Mouse (Mus musculus) megakaryocyte, embryonic 14.5 days (primary cell): ENCODE measurements around the gene Ift172. TPM values are rescaled to one million over a fixed set of nuclear protein-coding genes. Genes with fewer than 3 reads are reported as not detected.
A peak's percentile ranks its signal among the peaks of the same experiment; 100 is the strongest.

Experiments used
- H3K27me3 ChIP-seq: replicated peaks from 2 replicates; pipeline ENCODE3; 2012; ENCODE audit warnings: inconsistent platforms
- H3K36me3 ChIP-seq: replicated peaks from 2 replicates; pipeline ENCODE3; 2012; ENCODE audit warnings: low read length, inconsistent platforms, mixed read lengths
- H3K4me1 ChIP-seq: 2 replicates; pipeline ENCODE4 v1.6.1; 2012; ENCODE audit warnings: inconsistent platforms
- H3K4me3 ChIP-seq: replicated peaks from 2 replicates; pipeline ENCODE3; 2012; ENCODE audit warnings: moderate library complexity, mild to moderate bottlenecking, inconsistent platforms
- H3K9me3 ChIP-seq: 2 replicates; pipeline ENCODE4 v1.6.1; 2012; ENCODE audit warnings: inconsistent platforms
- FLI1 ChIP-seq: IDR thresholded peaks from 2 replicates; pipeline ENCODE4 v1.6.1; 2012; ENCODE audit warnings: low read length, inconsistent platforms, mixed read lengths
- GATA1 ChIP-seq: IDR thresholded peaks from 3 replicates; pipeline ENCODE4 v1.6.1; 2012; ENCODE audit warnings: mixed read lengths, low read length, inconsistent platforms, borderline replicate concordance
- polyA plus RNA-seq: library from polyadenylated mRNA; stranded (reverse); fragments of >175 nt; gene quantifications from 2 replicates; pipeline ENCODE4 v1.2.3, GENCODE M21; 2012; ENCODE audit warnings: low replicate concordance; ENCODE audit not compliant: insufficient read depth

Gene Ift172
- polyA plus RNA-seq, 1 experiment = 19.3 TPM

GRCm38 (mm10) chr5:31267686-31268085 is 23.2 kb downstream of the Ift172 start:
- no peak for TF ChIP-seq FLI1
- TF ChIP-seq GATA1 = no peak
- H3K27me3 ChIP-seq = peaks cover 13% of the 10 kb centered on the region
- H3K4me3 ChIP-seq = no peak overlapping the region
- H3K9me3 ChIP-seq = peaks cover 7% of the 10 kb centered on the region
- H3K4me1 ChIP-seq = peaks cover 30% of the 10 kb centered on the region
- H3K36me3 ChIP-seq = peaks cover 85% of the 10 kb centered on the region

- Histone ChIP-seq H3K4me3 (peak overlapping the region; percentile 48), H3K4me1 (peaks cover 30% of the 10 kb centered on the region), H3K27me3 (peaks cover 19% of the 10 kb centered on the region), H3K9me3 (peaks cover 7% of the 10 kb centered on the region), H3K36me3 (peaks cover 89% of the 10 kb centered on the region)
- TF ChIP-seq FLI1 (no peak), GATA1 (no peak)
Measured at GRCm38 (mm10) chr5:31266101-31266500, 24.8 kb downstream of the Ift172 start.

GRCm38 (mm10) chr5:31257616-31258015 is 33.3 kb downstream of the Ift172 start:
- TF ChIP-seq GATA1 (no peak), FLI1 (no peak)
- no peak overlapping the region for H3K4me3 ChIP-seq
- no peaks in the 10 kb centered on the region for H3K9me3 ChIP-seq
- H3K36me3 ChIP-seq = peaks cover 93% of the 10 kb centered on the region
- peaks cover 45% of the 10 kb centered on the region for H3K4me1 ChIP-seq
- H3K27me3 ChIP-seq = peaks cover 6% of the 10 kb centered on the region

DNA sequence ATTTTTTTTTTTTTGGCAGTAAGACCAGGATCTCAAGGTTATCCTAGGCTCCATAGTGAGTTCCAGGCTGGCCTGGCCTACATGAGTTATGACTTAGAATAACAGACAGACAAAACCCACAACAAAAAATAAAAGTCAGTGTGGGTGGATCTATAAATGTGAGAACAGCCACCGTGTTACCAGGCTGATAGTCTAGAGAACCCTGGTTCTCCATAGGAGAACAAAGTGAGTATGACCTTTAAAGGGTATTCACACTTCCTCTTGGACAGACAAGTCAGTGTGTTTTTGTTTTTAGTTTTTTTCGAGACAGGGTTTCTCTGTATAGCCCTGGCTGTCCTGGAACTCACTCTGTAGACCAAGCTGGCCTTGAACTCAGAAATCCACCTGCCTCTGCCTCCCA is 34.9 kb downstream of the Ift172 start:
- Histone ChIP-seq H3K9me3 (no peaks in the 10 kb centered on the region), H3K4me1 (peaks cover 50% of the 10 kb centered on the region), H3K4me3 (no peak overlapping the region), H3K36me3 (peaks cover 93% of the 10 kb centered on the region), H3K27me3 (no peaks in the 10 kb centered on the region)
- no peak for TF ChIP-seq FLI1
- TF ChIP-seq GATA1 = no peak

- H3K27me3 ChIP-seq = no peaks in the 10 kb centered on the region
Measured at GRCm38 (mm10) chr5:31255381-31255780, 35.5 kb downstream of the Ift172 start.

GRCm38 (mm10) chr5:31254901-31255300 is 36.0 kb downstream of the Ift172 start:
- Histone ChIP-seq H3K27me3 (no peaks in the 10 kb centered on the region), H3K4me1 (peaks cover 44% of the 10 kb centered on the region), H3K9me3 (no peaks in the 10 kb centered on the region), H3K36me3 (peaks cover 93% of the 10 kb centered on the region), H3K4me3 (no peak overlapping the region)
- TF ChIP-seq FLI1 (no peak), GATA1 (no peak)

More at GRCm38 (mm10) chr5:31255381-31255780, 35.5 kb downstream of the Ift172 start:
- no peak for TF ChIP-seq GATA1
- Histone ChIP-seq H3K4me1 (peaks cover 49% of the 10 kb centered on the region), H3K4me3 (no peak overlapping the region), H3K36me3 (peaks cover 93% of the 10 kb centered on the region), H3K9me3 (no peaks in the 10 kb centered on the region)

DNA sequence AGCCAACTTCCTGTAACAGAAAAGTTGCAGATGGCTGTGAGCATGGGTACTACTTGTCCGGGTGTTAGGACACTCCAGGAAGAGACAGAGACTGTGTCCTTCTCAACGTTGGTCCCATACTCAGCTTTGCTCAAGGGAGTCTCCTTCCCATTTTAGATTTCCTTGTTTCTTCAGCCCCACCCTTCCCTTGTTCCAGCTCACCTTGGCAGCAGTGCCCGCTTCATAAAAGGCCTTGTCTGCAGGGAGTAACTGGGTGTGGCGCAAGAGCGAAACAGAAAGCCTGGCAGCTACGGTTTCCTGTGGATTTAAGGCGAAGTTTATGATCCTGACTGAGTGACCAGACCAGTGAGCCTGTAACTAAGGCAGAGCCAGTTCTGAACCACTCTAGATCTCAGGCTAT is 36.5 kb downstream of the Ift172 start:
- Histone ChIP-seq H3K27me3 (no peaks in the 10 kb centered on the region), H3K4me1 (peaks cover 40% of the 10 kb centered on the region), H3K9me3 (no peaks in the 10 kb centered on the region), H3K36me3 (peaks cover 93% of the 10 kb centered on the region), H3K4me3 (no peak overlapping the region)
- TF ChIP-seq GATA1 (no peak), FLI1 (no peak)

DNA sequence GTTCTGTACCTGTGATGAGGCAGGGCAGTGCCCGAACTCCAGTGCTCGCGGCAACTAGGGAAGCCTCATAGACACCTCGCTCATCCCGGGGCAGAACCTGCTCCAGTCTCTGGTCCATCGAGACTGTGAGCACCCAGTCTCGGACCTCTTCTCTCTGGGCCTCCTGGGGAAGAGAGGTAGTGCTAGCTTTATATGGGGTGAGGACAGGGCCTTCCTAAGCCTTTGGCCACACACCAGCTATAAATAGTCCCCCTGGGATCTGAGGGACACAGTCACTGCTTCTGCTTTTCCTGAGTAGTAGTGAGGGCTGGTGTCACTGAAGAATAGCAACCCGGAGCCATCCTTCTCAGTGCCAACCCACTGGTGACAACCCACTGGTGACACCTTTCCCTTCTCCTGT is 37.1 kb downstream of the Ift172 start:
- peaks cover 34% of the 10 kb centered on the region for H3K4me1 ChIP-seq
- no peaks in the 10 kb centered on the region for H3K27me3 ChIP-seq
- no peak overlapping the region for H3K4me3 ChIP-seq
- H3K9me3 ChIP-seq = no peaks in the 10 kb centered on the region
- no peak for TF ChIP-seq FLI1
- TF ChIP-seq GATA1 = no peak
- H3K36me3 ChIP-seq = peaks cover 93% of the 10 kb centered on the region

DNA sequence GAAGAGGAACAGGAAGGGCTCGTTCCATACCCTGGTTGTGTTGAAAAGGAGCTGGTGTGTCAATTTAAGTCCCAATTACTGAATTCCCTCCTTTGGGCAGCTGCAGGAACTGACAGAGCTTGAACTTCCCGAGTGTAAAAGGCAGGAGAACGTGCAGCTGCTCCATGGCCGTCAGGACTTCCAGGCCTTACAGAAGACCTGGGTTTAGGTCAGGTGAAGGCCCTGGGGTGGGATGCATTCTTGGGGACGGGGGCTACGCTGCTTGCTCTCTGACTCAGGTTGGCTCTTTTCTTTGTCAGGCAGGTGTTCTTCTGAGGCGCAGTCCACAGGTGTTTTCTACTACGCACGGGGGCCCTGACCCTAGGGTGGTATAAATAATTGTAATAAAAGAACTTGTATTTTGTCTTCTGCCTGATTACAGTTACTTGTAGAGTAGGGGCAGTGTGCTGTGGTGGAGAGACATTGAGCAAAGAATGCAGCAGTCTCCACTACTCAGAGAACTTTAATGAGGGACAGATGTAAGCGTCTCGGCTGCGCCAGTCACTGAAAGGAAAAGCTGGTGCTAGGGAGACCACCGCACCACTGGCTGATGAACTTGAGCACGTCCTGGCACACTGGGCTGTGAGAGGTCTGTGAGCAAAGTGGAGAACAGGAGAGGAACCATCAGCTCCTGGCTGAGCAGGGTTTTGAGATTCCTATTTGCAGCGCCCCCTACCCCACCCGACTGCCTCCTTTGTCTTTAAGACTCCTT is 37.9 kb downstream of the Ift172 start:
- Histone ChIP-seq H3K9me3 (no peaks in the 10 kb centered on the region), H3K27me3 (no peaks in the 10 kb centered on the region), H3K4me3 (no peak overlapping the region), H3K36me3 (peaks cover 96% of the 10 kb centered on the region), H3K4me1 (peaks cover 37% of the 10 kb centered on the region)
- TF ChIP-seq GATA1 (no peak), FLI1 (no peak)

GRCm38 (mm10) chr5:31252151-31252550 is 38.8 kb downstream of the Ift172 start:
- TF ChIP-seq GATA1 (no peak), FLI1 (no peak)
- Histone ChIP-seq H3K9me3 (no peaks in the 10 kb centered on the region), H3K27me3 (no peaks in the 10 kb centered on the region), H3K4me1 (peaks cover 39% of the 10 kb centered on the region), H3K4me3 (no peak overlapping the region), H3K36me3 (peaks cover 96% of the 10 kb centered on the region)
